Mouse (Mus musculus): ENCODE results near the gene Gna11. TPM values are rescaled to one million over a fixed set of nuclear protein-coding genes. Genes with fewer than 3 reads are reported as not detected.

The Gna11 gene
- polyA plus RNA-seq, 1 experiment: 26.3 TPM

GRCm38 (mm10) chr10:81524051-81524605 is 20.9 kb downstream of the Gna11 start, which contains the start of gene Gna15:
Gna15 (minus strand) TSS chr10:81524225.
- no peak for TF ChIP-seq CTCF (IDR thresholded peaks at IDR 0.05; ENCODE audit: control insufficient read depth, insufficient read depth, insufficient replicate concordance, low read depth, low read length)
- no peak for TF ChIP-seq POLR2A (IDR thresholded peaks at IDR 0.05; ENCODE audit: control insufficient read depth, low read depth, low read length)
- Histone ChIP-seq H3K36me3 (ENCODE audit: control insufficient read depth, insufficient read depth, low read length) (no peaks in the 10 kb centered on the region), H3K27ac (ENCODE audit: control insufficient read depth, insufficient read depth, low read depth, low read length) (peak within 1 kb of the TSS; percentile 51), H3K4me3 (ENCODE audit: control insufficient read depth, low read depth, low read length) (peak within 1 kb of the TSS; percentile 75), H3K27me3 (ENCODE audit: control insufficient read depth, insufficient read depth, low read length) (no peaks in the 10 kb centered on the region), H3K4me1 (ENCODE audit: control insufficient read depth, insufficient read depth, low read length) (peaks cover 20% of the 10 kb centered on the region)

GRCm38 (mm10) chr10:81523570-81523969 is 21.4 kb downstream of the Gna11 start:
- H3K4me1 ChIP-seq (ENCODE audit: control insufficient read depth, insufficient read depth, low read length): peaks cover 20% of the 10 kb centered on the region
- no peaks in the 10 kb centered on the region for H3K36me3 ChIP-seq (ENCODE audit: control insufficient read depth, insufficient read depth, low read length)
- H3K27me3 ChIP-seq (ENCODE audit: control insufficient read depth, insufficient read depth, low read length): no peaks in the 10 kb centered on the region
- H3K4me3 ChIP-seq (ENCODE audit: control insufficient read depth, low read depth, low read length): peak overlapping the region; percentile 75
- peak overlapping the region; percentile 51 for H3K27ac ChIP-seq (ENCODE audit: control insufficient read depth, insufficient read depth, low read depth, low read length)
- TF ChIP-seq POLR2A (IDR thresholded peaks at IDR 0.05; ENCODE audit: control insufficient read depth, low read depth, low read length) (no peak), CTCF (IDR thresholded peaks at IDR 0.05; ENCODE audit: control insufficient read depth, insufficient read depth, insufficient replicate concordance, low read depth, low read length) (no peak)

GRCm38 (mm10) chr10:81523142-81523541 is 21.8 kb downstream of the Gna11 start:
- H3K27ac ChIP-seq (ENCODE audit: control insufficient read depth, insufficient read depth, low read depth, low read length): no peak overlapping the region; the same call in 1 of the 2 replicates
- no peak for TF ChIP-seq POLR2A (IDR thresholded peaks at IDR 0.05; ENCODE audit: control insufficient read depth, low read depth, low read length)
- no peak for TF ChIP-seq CTCF (IDR thresholded peaks at IDR 0.05; ENCODE audit: control insufficient read depth, insufficient read depth, insufficient replicate concordance, low read depth, low read length)
- H3K27me3 ChIP-seq (ENCODE audit: control insufficient read depth, insufficient read depth, low read length): no peaks in the 10 kb centered on the region
- peaks cover 20% of the 10 kb centered on the region for H3K4me1 ChIP-seq (ENCODE audit: control insufficient read depth, insufficient read depth, low read length)
- H3K36me3 ChIP-seq (ENCODE audit: control insufficient read depth, insufficient read depth, low read length): no peaks in the 10 kb centered on the region
- H3K4me3 ChIP-seq (ENCODE audit: control insufficient read depth, low read depth, low read length): peak overlapping the region; percentile 75

- H3K4me3 ChIP-seq (ENCODE audit: control insufficient read depth, low read depth, low read length): no peak overlapping the region
- no peaks in the 10 kb centered on the region for H3K36me3 ChIP-seq (ENCODE audit: control insufficient read depth, insufficient read depth, low read length)
- TF ChIP-seq CTCF (IDR thresholded peaks at IDR 0.05; ENCODE audit: control insufficient read depth, insufficient read depth, insufficient replicate concordance, low read depth, low read length) (no peak), POLR2A (IDR thresholded peaks at IDR 0.05; ENCODE audit: control insufficient read depth, low read depth, low read length) (no peak)
- H3K27ac ChIP-seq (ENCODE audit: control insufficient read depth, insufficient read depth, low read depth, low read length): no peak overlapping the region
- peaks cover 19% of the 10 kb centered on the region for H3K4me1 ChIP-seq (ENCODE audit: control insufficient read depth, insufficient read depth, low read length)
- H3K27me3 ChIP-seq (ENCODE audit: control insufficient read depth, insufficient read depth, low read length): no peaks in the 10 kb centered on the region
Observed at GRCm38 (mm10) chr10:81519978-81520365, 25.0 kb downstream of the Gna11 start.

GRCm38 (mm10) chr10:81519227-81519977 is 25.6 kb downstream of the Gna11 start:
- no peak overlapping the region for H3K27ac ChIP-seq (ENCODE audit: control insufficient read depth, insufficient read depth, low read depth, low read length)
- no peak overlapping the region for H3K4me3 ChIP-seq (ENCODE audit: control insufficient read depth, low read depth, low read length)
- H3K36me3 ChIP-seq (ENCODE audit: control insufficient read depth, insufficient read depth, low read length): no peaks in the 10 kb centered on the region
- H3K27me3 ChIP-seq (ENCODE audit: control insufficient read depth, insufficient read depth, low read length): no peaks in the 10 kb centered on the region
- TF ChIP-seq CTCF (IDR thresholded peaks at IDR 0.05; ENCODE audit: control insufficient read depth, insufficient read depth, insufficient replicate concordance, low read depth, low read length) (no peak), POLR2A (IDR thresholded peaks at IDR 0.05; ENCODE audit: control insufficient read depth, low read depth, low read length) (no peak)
- H3K4me1 ChIP-seq (ENCODE audit: control insufficient read depth, insufficient read depth, low read length): peaks cover 16% of the 10 kb centered on the region

GRCm38 (mm10) chr10:81518546-81518945 is 26.4 kb downstream of the Gna11 start:
- peaks cover 8% of the 10 kb centered on the region for H3K4me1 ChIP-seq (ENCODE audit: control insufficient read depth, insufficient read depth, low read length)
- no peaks in the 10 kb centered on the region for H3K36me3 ChIP-seq (ENCODE audit: control insufficient read depth, insufficient read depth, low read length)
- H3K4me3 ChIP-seq (ENCODE audit: control insufficient read depth, low read depth, low read length): no peak overlapping the region
- H3K27ac ChIP-seq (ENCODE audit: control insufficient read depth, insufficient read depth, low read depth, low read length): no peak overlapping the region
- TF ChIP-seq CTCF (IDR thresholded peaks at IDR 0.05; ENCODE audit: control insufficient read depth, insufficient read depth, insufficient replicate concordance, low read depth, low read length) (peak; percentile 36; the same call in 1 of the 2 replicates), POLR2A (IDR thresholded peaks at IDR 0.05; ENCODE audit: control insufficient read depth, low read depth, low read length) (no peak)
- H3K27me3 ChIP-seq (ENCODE audit: control insufficient read depth, insufficient read depth, low read length): no peaks in the 10 kb centered on the region

GRCm38 (mm10) chr10:81517227-81517626 is 27.8 kb downstream of the Gna11 start:
- Histone ChIP-seq H3K27me3 (ENCODE audit: control insufficient read depth, insufficient read depth, low read length) (no peaks in the 10 kb centered on the region), H3K4me3 (ENCODE audit: control insufficient read depth, low read depth, low read length) (no peak overlapping the region), H3K36me3 (ENCODE audit: control insufficient read depth, insufficient read depth, low read length) (no peaks in the 10 kb centered on the region), H3K27ac (ENCODE audit: control insufficient read depth, insufficient read depth, low read depth, low read length) (no peak overlapping the region), H3K4me1 (ENCODE audit: control insufficient read depth, insufficient read depth, low read length) (no peaks in the 10 kb centered on the region)
- TF ChIP-seq CTCF (IDR thresholded peaks at IDR 0.05; ENCODE audit: control insufficient read depth, insufficient read depth, insufficient replicate concordance, low read depth, low read length): no peak
- TF ChIP-seq POLR2A (IDR thresholded peaks at IDR 0.05; ENCODE audit: control insufficient read depth, low read depth, low read length): no peak
